Mouse (Mus musculus) retina, postnatal 7 days (tissue): ENCODE measurements around the gene Mdk.

Experiments used
- DNase-seq: peaks from one replicate; pipeline ENCODE4 v3.0.0-alpha.2; 2012; ENCODE audit warnings: low read depth, low spot score

Mdk gene

GRCm38 (mm10) chr2:91932737-91933350 lies 747 bp upstream of the Mdk start:
- DNase-seq = no peak

- no peak for DNase-seq
Measured at GRCm38 (mm10) chr2:91931328-91932159, 553 bp downstream of the Mdk start.

- DNase-seq = no peak
Measured at GRCm38 (mm10) chr2:91930761-91931291, 1.3 kb downstream of the Mdk start.

GRCm38 (mm10) chr2:91929936-91930335 lies 2.2 kb downstream of the Mdk start:
- peak; percentile 65 for DNase-seq

- DNase-seq = no peak
Measured at GRCm38 (mm10) chr2:91929455-91929854, 2.6 kb downstream of the Mdk start.

GRCm38 (mm10) chr2:91928534-91929350 lies 3.4 kb downstream of the Mdk start:
- no peak for DNase-seq

- peak; percentile 62 for DNase-seq
Measured at GRCm38 (mm10) chr2:91927826-91928533, 4.1 kb downstream of the Mdk start.

GRCm38 (mm10) chr2:91926949-91927348 lies 5.1 kb downstream of the Mdk start, which contains the start of gene Chrm4:
Chrm4 (plus strand) TSS chr2:91927249.
- DNase-seq = no peak

- no peak for DNase-seq
Measured at GRCm38 (mm10) chr2:91925442-91925841, 6.7 kb downstream of the Mdk start.

GRCm38 (mm10) chr2:91924726-91925125 lies 7.4 kb downstream of the Mdk start:
- DNase-seq = no peak

- peak; percentile 70 for DNase-seq
Measured at GRCm38 (mm10) chr2:91923415-91924337, 8.4 kb downstream of the Mdk start.

GRCm38 (mm10) chr2:91922586-91923414 lies 9.3 kb downstream of the Mdk start:
- DNase-seq = no peak

- peak; percentile 82 for DNase-seq
Measured at GRCm38 (mm10) chr2:91921790-91922570, 10.1 kb downstream of the Mdk start.

- DNase-seq = no peak
Measured at GRCm38 (mm10) chr2:91921181-91921789, 10.8 kb downstream of the Mdk start.

GRCm38 (mm10) chr2:91920130-91920529 lies 12.0 kb downstream of the Mdk start:
- no peak for DNase-seq

- DNase-seq = no peak
Measured at GRCm38 (mm10) chr2:91917096-91917495, 15.0 kb downstream of the Mdk start.

- DNase-seq = no peak
Measured at GRCm38 (mm10) chr2:91916346-91916977, 15.6 kb downstream of the Mdk start.
